Mouse (Mus musculus): ENCODE measurements at regions not wholly inside any gene's neighbourhood (a gene's known extent, or its start where the extent isn't known, plus 50 kb on each side); places are given as distances from the start of the nearest gene placed in this dataset.

DNA sequence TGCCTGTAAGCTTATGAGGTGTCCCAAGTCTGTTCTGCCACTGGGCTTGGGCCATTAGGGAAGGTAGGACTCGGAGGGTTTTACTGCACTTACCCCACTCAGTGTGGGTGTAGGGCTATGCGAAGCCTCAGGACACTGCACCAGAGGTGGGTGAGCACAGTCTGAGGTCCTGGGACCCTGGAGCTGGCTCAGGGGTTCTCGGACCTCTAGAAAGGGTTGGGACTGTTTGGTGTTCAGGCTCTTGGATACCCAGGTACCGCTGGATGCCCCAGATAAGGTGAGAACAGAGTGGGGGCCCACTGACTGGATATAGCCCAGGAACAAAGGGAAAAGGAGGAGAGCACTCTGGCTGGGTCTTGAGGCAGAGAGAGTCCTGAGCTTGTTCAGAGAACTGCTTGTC lies 522.7 kb upstream of the Pabpc4l start:
- TF ChIP-seq ZNF384 (IDR thresholded peaks at IDR 0.05; ENCODE audit: low read depth, low read length) (no peak), CHD2 (IDR thresholded peaks at IDR 0.05; ENCODE audit: low read depth, low read length) (no peak)
